Mouse (Mus musculus): Measurements from ENCODE around the gene Wls. TPM values are rescaled to one million over a fixed set of nuclear protein-coding genes. Genes with fewer than 3 reads are reported as not detected.

Gene Wls
- 128 and 131 TPM in 2 replicates for polyA plus RNA-seq (2015; fragmentation: Nextera tagmentation; extraction: Ambion mirVana)

- Histone ChIP-seq H3K36me3 (ENCODE audit: control insufficient read depth, insufficient read depth) (no peaks in the 10 kb centered on the region), H3K4me1 (ENCODE audit: control insufficient read depth, insufficient read depth, low read length) (peaks cover 8% of the 10 kb centered on the region; the same call in 1 of the 2 replicates), H3K9me3 (replicated peaks; ENCODE audit: control insufficient read depth, low read length) (no peaks in the 10 kb centered on the region), H3K9ac (ENCODE audit: low read length) (peak within 1 kb of the TSS; percentile 91), H3K27me3 (ENCODE audit: control insufficient read depth, insufficient read depth, low read length) (no peaks in the 10 kb centered on the region), H3K27ac (ENCODE audit: low read length) (peak within 1 kb of the TSS; percentile 97), H3K4me3 (ENCODE audit: low read length) (peak within 1 kb of the TSS; percentile 90), H3K4me2 (ENCODE audit: low read depth, low read length) (peak within 1 kb of the TSS; percentile 82)
- peak; percentile 93 for ATAC-seq (replicated peaks; ENCODE audit: extremely low read depth, insufficient read depth, low FRiP score)
- under 1% methylated on average over 21 of the region's 21 CpGs for WGBS
Measured at GRCm38 (mm10) chr3:159839481-159839880, at the start of gene Wls. TSS of gene Wls (plus strand) at chr3:159839672.

DNA sequence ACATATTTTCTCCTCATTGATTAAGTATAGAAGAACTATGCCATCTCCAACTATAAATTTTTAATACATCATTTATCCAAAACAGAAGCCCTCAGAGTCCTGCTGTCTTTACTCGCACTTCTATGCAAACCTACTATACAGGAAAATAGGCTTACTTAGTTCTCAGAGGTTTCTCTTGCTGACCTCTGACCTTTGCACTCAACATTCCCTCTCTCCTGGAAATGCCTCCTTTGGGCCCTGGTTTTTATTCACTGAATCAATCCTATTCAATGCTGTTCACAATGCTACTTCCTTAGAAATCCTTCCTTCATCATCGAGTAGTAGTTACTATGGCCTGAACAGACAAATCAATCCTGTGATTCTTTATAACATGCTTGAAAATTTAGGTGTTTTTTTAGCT lies 49.7 kb upstream of the Wls start:
- no peak overlapping the region for H3K4me2 ChIP-seq (ENCODE audit: low read depth, low read length)
- H3K27me3 ChIP-seq (ENCODE audit: control insufficient read depth, insufficient read depth, low read length) = no peaks in the 10 kb centered on the region
- no peak overlapping the region for H3K9ac ChIP-seq (ENCODE audit: low read length)
- WGBS = 79% methylated on average over 2 of the region's 2 CpGs
- H3K9me3 ChIP-seq (replicated peaks; ENCODE audit: control insufficient read depth, low read length) = no peaks in the 10 kb centered on the region
- no peak for ATAC-seq (replicated peaks; ENCODE audit: extremely low read depth, insufficient read depth, low FRiP score)
- H3K4me1 ChIP-seq (ENCODE audit: control insufficient read depth, insufficient read depth, low read length) = no peaks in the 10 kb centered on the region
- H3K4me3 ChIP-seq (ENCODE audit: low read length) = no peak overlapping the region
- no peaks in the 10 kb centered on the region for H3K36me3 ChIP-seq (ENCODE audit: control insufficient read depth, insufficient read depth)
- no peak overlapping the region for H3K27ac ChIP-seq (ENCODE audit: low read length)

DNA sequence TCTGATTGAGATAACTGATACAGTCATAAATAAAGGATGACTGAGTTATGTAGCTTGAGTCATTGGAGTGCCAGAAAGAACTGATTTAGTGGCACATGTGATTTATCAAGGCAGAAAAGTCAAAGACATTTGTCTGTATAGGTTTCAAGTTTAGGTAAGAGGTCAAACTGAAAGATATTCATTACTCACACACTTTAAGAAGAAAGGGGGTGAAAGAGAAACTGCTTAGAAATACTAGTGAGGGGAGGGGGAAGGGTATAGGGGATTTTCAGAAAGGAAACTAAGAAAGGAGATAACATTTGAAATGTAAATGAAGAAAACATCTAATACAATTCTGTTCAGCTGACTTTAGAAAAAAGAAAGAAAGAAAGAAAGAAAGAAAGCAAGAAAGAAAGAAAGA lies 7.9 kb upstream of the Wls start:
- no peak overlapping the region for H3K27ac ChIP-seq (ENCODE audit: low read length)
- no peak overlapping the region for H3K4me2 ChIP-seq (ENCODE audit: low read depth, low read length)
- H3K4me3 ChIP-seq (ENCODE audit: low read length) = no peak overlapping the region
- H3K9ac ChIP-seq (ENCODE audit: low read length) = no peak overlapping the region
- no peaks in the 10 kb centered on the region for H3K36me3 ChIP-seq (ENCODE audit: control insufficient read depth, insufficient read depth)
- H3K27me3 ChIP-seq (ENCODE audit: control insufficient read depth, insufficient read depth, low read length) = no peaks in the 10 kb centered on the region
- ATAC-seq (replicated peaks; ENCODE audit: extremely low read depth, insufficient read depth, low FRiP score) = no peak
- H3K4me1 ChIP-seq (ENCODE audit: control insufficient read depth, insufficient read depth, low read length) = no peaks in the 10 kb centered on the region
- H3K9me3 ChIP-seq (replicated peaks; ENCODE audit: control insufficient read depth, low read length) = peaks cover 4% of the 10 kb centered on the region

GRCm38 (mm10) chr3:159840002-159840816 lies 737 bp downstream of the Wls start:
- no peaks in the 10 kb centered on the region for H3K9me3 ChIP-seq (replicated peaks; ENCODE audit: control insufficient read depth, low read length)
- peak overlapping the region; percentile 90 for H3K4me3 ChIP-seq (ENCODE audit: low read length)
- H3K36me3 ChIP-seq (ENCODE audit: control insufficient read depth, insufficient read depth) = no peaks in the 10 kb centered on the region
- peak overlapping the region; percentile 97 for H3K27ac ChIP-seq (ENCODE audit: low read length)
- WGBS = under 1% methylated on average over 27 of the region's 27 CpGs
- ATAC-seq (replicated peaks; ENCODE audit: extremely low read depth, insufficient read depth, low FRiP score) = peak; percentile 67
- H3K4me2 ChIP-seq (ENCODE audit: low read depth, low read length) = peak overlapping the region; percentile 82
- H3K4me1 ChIP-seq (ENCODE audit: control insufficient read depth, insufficient read depth, low read length) = peaks cover 8% of the 10 kb centered on the region; the same call in 1 of the 2 replicates
- no peaks in the 10 kb centered on the region for H3K27me3 ChIP-seq (ENCODE audit: control insufficient read depth, insufficient read depth, low read length)
- peak overlapping the region; percentile 91 for H3K9ac ChIP-seq (ENCODE audit: low read length)

- H3K4me1 ChIP-seq (ENCODE audit: control insufficient read depth, insufficient read depth, low read length) = peaks cover 8% of the 10 kb centered on the region; the same call in 1 of the 2 replicates
- peak overlapping the region; percentile 97 for H3K27ac ChIP-seq (ENCODE audit: low read length)
- no peaks in the 10 kb centered on the region for H3K27me3 ChIP-seq (ENCODE audit: control insufficient read depth, insufficient read depth, low read length)
- 0 out of 2 replicates have a peak, but pooled peaks have one; percentile 6 for ATAC-seq (replicated peaks; ENCODE audit: extremely low read depth, insufficient read depth, low FRiP score)
- no peaks in the 10 kb centered on the region for H3K36me3 ChIP-seq (ENCODE audit: control insufficient read depth, insufficient read depth)
- peak overlapping the region; percentile 82 for H3K4me2 ChIP-seq (ENCODE audit: low read depth, low read length)
- H3K9ac ChIP-seq (ENCODE audit: low read length) = peak overlapping the region; percentile 91
- WGBS = 2% methylated on average over 12 of the region's 12 CpGs
- no peaks in the 10 kb centered on the region for H3K9me3 ChIP-seq (replicated peaks; ENCODE audit: control insufficient read depth, low read length)
- H3K4me3 ChIP-seq (ENCODE audit: low read length) = peak overlapping the region; percentile 90
Measured at GRCm38 (mm10) chr3:159840817-159841390, 1.4 kb downstream of the Wls start.

GRCm38 (mm10) chr3:159841458-159841857 lies 2.0 kb downstream of the Wls start:
- H3K4me2 ChIP-seq (ENCODE audit: low read depth, low read length) = peak overlapping the region; percentile 82
- peaks cover 8% of the 10 kb centered on the region for H3K4me1 ChIP-seq (ENCODE audit: control insufficient read depth, insufficient read depth, low read length)
- no peak for ATAC-seq (replicated peaks; ENCODE audit: extremely low read depth, insufficient read depth, low FRiP score)
- WGBS = 11% methylated on average over 3 of the region's 3 CpGs
- peak overlapping the region; percentile 97 for H3K27ac ChIP-seq (ENCODE audit: low read length)
- no peaks in the 10 kb centered on the region for H3K36me3 ChIP-seq (ENCODE audit: control insufficient read depth, insufficient read depth)
- peak overlapping the region; percentile 90 for H3K4me3 ChIP-seq (ENCODE audit: low read length)
- H3K9me3 ChIP-seq (replicated peaks; ENCODE audit: control insufficient read depth, low read length) = no peaks in the 10 kb centered on the region
- peak overlapping the region; percentile 91 for H3K9ac ChIP-seq (ENCODE audit: low read length)
- no peaks in the 10 kb centered on the region for H3K27me3 ChIP-seq (ENCODE audit: control insufficient read depth, insufficient read depth, low read length)

DNA sequence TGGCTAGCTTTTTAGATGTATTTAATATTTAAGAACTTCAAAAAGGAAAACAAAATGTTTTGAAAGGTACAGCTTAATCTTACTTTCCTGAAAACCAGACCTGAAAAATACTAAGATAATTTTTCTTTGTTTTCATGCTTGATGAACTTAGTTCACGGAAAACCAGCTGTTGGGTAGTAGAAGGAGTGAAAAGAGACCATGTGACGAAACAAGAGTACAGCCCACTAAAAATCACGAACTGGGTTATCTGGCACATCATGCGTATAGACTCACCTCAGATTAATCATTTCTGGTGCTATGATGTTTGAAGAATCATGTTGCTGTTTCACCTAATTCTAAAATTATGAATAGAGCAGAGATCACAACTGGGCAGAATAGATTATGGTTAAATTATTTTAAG lies 3.7 kb downstream of the Wls start:
- H3K9ac ChIP-seq (ENCODE audit: low read length) = no peak overlapping the region
- H3K4me2 ChIP-seq (ENCODE audit: low read depth, low read length) = no peak overlapping the region
- H3K27ac ChIP-seq (ENCODE audit: low read length) = no peak overlapping the region
- H3K27me3 ChIP-seq (ENCODE audit: control insufficient read depth, insufficient read depth, low read length) = no peaks in the 10 kb centered on the region
- 65% methylated on average over 4 of the region's 4 CpGs for WGBS
- H3K9me3 ChIP-seq (replicated peaks; ENCODE audit: control insufficient read depth, low read length) = no peaks in the 10 kb centered on the region
- no peak for ATAC-seq (replicated peaks; ENCODE audit: extremely low read depth, insufficient read depth, low FRiP score)
- no peak overlapping the region for H3K4me3 ChIP-seq (ENCODE audit: low read length)
- H3K4me1 ChIP-seq (ENCODE audit: control insufficient read depth, insufficient read depth, low read length) = peaks cover 14% of the 10 kb centered on the region
- H3K36me3 ChIP-seq (ENCODE audit: control insufficient read depth, insufficient read depth) = no peaks in the 10 kb centered on the region

- Histone ChIP-seq H3K27ac (ENCODE audit: low read length) (peak overlapping the region; percentile 84), H3K9ac (ENCODE audit: low read length) (no peak overlapping the region), H3K4me2 (ENCODE audit: low read depth, low read length) (peak overlapping the region; percentile 40; the same call in 1 of the 2 replicates), H3K36me3 (ENCODE audit: control insufficient read depth, insufficient read depth) (no peaks in the 10 kb centered on the region), H3K27me3 (ENCODE audit: control insufficient read depth, insufficient read depth, low read length) (no peaks in the 10 kb centered on the region), H3K4me1 (ENCODE audit: control insufficient read depth, insufficient read depth, low read length) (peaks cover 6% of the 10 kb centered on the region), H3K9me3 (replicated peaks; ENCODE audit: control insufficient read depth, low read length) (no peaks in the 10 kb centered on the region), H3K4me3 (ENCODE audit: low read length) (no peak overlapping the region)
- 31% methylated on average over 2 of the region's 2 CpGs for WGBS
- peak; percentile 85 for ATAC-seq (replicated peaks; ENCODE audit: extremely low read depth, insufficient read depth, low FRiP score)
Measured at GRCm38 (mm10) chr3:159847410-159848016, 8.0 kb downstream of the Wls start.

GRCm38 (mm10) chr3:159848156-159848555 lies 8.7 kb downstream of the Wls start:
- H3K9ac ChIP-seq (ENCODE audit: low read length) = no peak overlapping the region
- H3K4me3 ChIP-seq (ENCODE audit: low read length) = no peak overlapping the region
- ATAC-seq (replicated peaks; ENCODE audit: extremely low read depth, insufficient read depth, low FRiP score) = no peak
- H3K36me3 ChIP-seq (ENCODE audit: control insufficient read depth, insufficient read depth) = no peaks in the 10 kb centered on the region
- H3K4me1 ChIP-seq (ENCODE audit: control insufficient read depth, insufficient read depth, low read length) = peaks cover 6% of the 10 kb centered on the region
- H3K27me3 ChIP-seq (ENCODE audit: control insufficient read depth, insufficient read depth, low read length) = no peaks in the 10 kb centered on the region
- H3K4me2 ChIP-seq (ENCODE audit: low read depth, low read length) = no peak overlapping the region
- H3K27ac ChIP-seq (ENCODE audit: low read length) = no peak overlapping the region
- no peaks in the 10 kb centered on the region for H3K9me3 ChIP-seq (replicated peaks; ENCODE audit: control insufficient read depth, low read length)

All from heart, embryonic 16.5 days (tissue).